In the genomic region with DNA sequence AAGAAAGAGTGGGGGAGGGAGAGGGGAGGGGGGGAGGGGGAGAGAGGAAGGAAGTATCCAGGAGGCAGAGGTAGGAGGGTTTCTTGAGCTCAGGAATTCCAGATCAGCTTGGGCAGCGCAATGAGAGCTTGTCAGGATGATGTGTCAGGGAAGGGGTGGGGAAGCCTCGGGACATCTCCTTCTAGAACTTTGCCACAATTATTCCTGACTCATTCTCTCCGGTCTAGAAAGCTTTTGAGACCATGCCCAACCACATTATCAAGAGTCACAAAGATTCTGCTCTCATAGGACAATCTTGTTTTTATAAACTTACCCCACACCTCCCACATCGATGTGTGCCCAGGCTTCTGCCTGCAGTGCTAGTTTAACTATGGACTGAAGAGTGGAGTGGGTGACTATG, we compare ENCODE assay signal across 35 mouse cellular contexts. TPM values are rescaled to one million over a fixed set of nuclear protein-coding genes. Genes with fewer than 3 reads are reported as not detected.
A peak's percentile ranks its signal among the peaks of the same experiment; 100 is the strongest.
DNase-seq lines count a peak whose midpoint lies in the region; ATAC-seq and TF ChIP-seq lines count a peak whose summit lies in the region.
"Had no signal": no experiment of that assay in that cellular context is flagged by ENCODE, and none has a peak within 500 bp of the region (broad histone marks: within the 10 kb centered on the region; RNA-seq: fewer than 3 reads in every experiment).

No protein-coding gene starts in this region.

- in situ Hi-C loops in Patski (cut with MboI; ENCODE audit: low pct_unique_long_range_greater_than_20kb) = no loop called here

- ATAC-seq in Patski = peak; percentile 78
- ATAC-seq in inflammation-experienced regulatory T-cells, adult 6 months = peak; percentile 14
- no peak for ATAC-seq in frontal cortex, adult (ENCODE audit: low TSS enrichment)
- ATAC-seq: forebrain, embryonic 13.5 days; forebrain, embryonic 16.5 days; hindbrain, embryonic 16.5 days; intestine, embryonic 16.5 days had no signal

- CTCF ChIA-PET in Patski (lab: Charles Lee) = interaction anchor here (1.6 kb wide), 1 partner anchor 11 kb away, joined by 4 read pairs; no protein-coding TSS in a partner anchor

- H3K27me3 ChIP-seq in Patski = no peaks in the 10 kb centered on the region

- TF ChIP-seq CTCF in Patski (IDR thresholded peaks at IDR 0.05) = no peak

- POLR2A ChIA-PET in Patski (lab: Charles Lee) = interaction anchor here (1.2 kb wide), 1 partner anchor 19 kb away, joined by 3 read pairs; no protein-coding TSS in a partner anchor

- peak; percentile 87 for DNase-seq in 3T3-L1 (ENCODE audit: low read depth, low spot score)
- DNase-seq in Patski (ENCODE audit: low read depth, low spot score) = peak; percentile 68
- DNase-seq in layer of hippocampus, adult 9-11 months = no peak
- DNase-seq in adrenal gland, postnatal 10 days = no peak
- DNase-seq: adrenal gland, postnatal 14 days; cerebellum, adult 11 months; cerebellum, adult 2 months; cerebellum, adult 9-11 months; cerebellum, postnatal 25 days; gastrocnemius, adult 2 months; gastrocnemius, postnatal 14 days; heart, adult 11 months; heart, postnatal 36 days; kidney, adult 2 months had no signal

RNA-seq across cellular contexts. Expression of a gene that starts 7.0 kb away (rescaled TPM):
- 0.06 TPM for polyA plus RNA-seq in Patski (2021)
- polyA plus RNA-seq in inflammation-experienced regulatory T-cells, adult 6 months (2017; shearing (Covaris generic)) = not detected
- not detected for total RNA-seq in adrenal gland, postnatal 10 days (2021)
- total RNA-seq: adrenal gland, adult 18-20 months; adrenal gland, postnatal 14 days; adrenal gland, postnatal 4 days; common myeloid progenitor, adult 5-6 weeks; ES-E14; gastrocnemius, adult 2 months; gastrocnemius, postnatal 14 days; gastrocnemius, postnatal 4 days; heart, adult 8-10 months; heart, postnatal 36 days had no signal
- polyA plus RNA-seq: activated CD4-positive, CD25-positive, alpha-beta regulatory T cell, adult 4 months; embryonic facial prominence, embryonic 12.5 days; embryonic facial prominence, embryonic 15.5 days; forebrain, embryonic 13.5 days; forebrain, embryonic 16.5 days; frontal cortex, adult 2 months; heart, embryonic 11.5 days; heart, embryonic 14.5 days; heart, postnatal 0 days; hindbrain, embryonic 10.5 days; hindbrain, embryonic 13.5 days; kidney, adult 2 months had no signal

RNA-seq across cellular contexts. Expression of a gene that starts 24.5 kb away (rescaled TPM):
- 0.45 TPM for polyA plus RNA-seq in Patski (2021)
- polyA plus RNA-seq in inflammation-experienced regulatory T-cells, adult 6 months (2017; shearing (Covaris generic)) = under 1 TPM in 2 of 3 experiments, not detected in 1; 0.77 to 0.88 TPM
- total RNA-seq in adrenal gland, postnatal 10 days (2021) = 10 to 100 TPM in 1 of 2 experiments, 1 to 10 TPM in 1; 2.4 to 10.1 TPM
- total RNA-seq: common myeloid progenitor, adult 5-6 weeks; gastrocnemius, adult 2 months; gastrocnemius, postnatal 14 days; heart, adult 8-10 months; heart, postnatal 36 days had no signal
- polyA plus RNA-seq: heart, embryonic 11.5 days had no signal

RNA-seq across cellular contexts. Expression of a gene that starts 30.4 kb away (rescaled TPM):
- 0.04 TPM for polyA plus RNA-seq in Patski (2021)
- not detected for polyA plus RNA-seq in inflammation-experienced regulatory T-cells, adult 6 months (2017; shearing (Covaris generic))
- not detected for total RNA-seq in adrenal gland, postnatal 10 days (2021)
- total RNA-seq: adrenal gland, adult 18-20 months; adrenal gland, postnatal 14 days; adrenal gland, postnatal 4 days; common myeloid progenitor, adult 5-6 weeks; ES-E14; gastrocnemius, adult 2 months; gastrocnemius, postnatal 14 days; gastrocnemius, postnatal 4 days; heart, adult 8-10 months; heart, postnatal 36 days had no signal
- polyA plus RNA-seq: activated CD4-positive, CD25-positive, alpha-beta regulatory T cell, adult 4 months; cerebellum, adult 2 months; embryonic facial prominence, embryonic 12.5 days; embryonic facial prominence, embryonic 15.5 days; forebrain, embryonic 13.5 days; forebrain, embryonic 16.5 days; frontal cortex, adult 2 months; heart, embryonic 11.5 days; heart, embryonic 14.5 days; heart, postnatal 0 days; hindbrain, embryonic 10.5 days; hindbrain, embryonic 13.5 days; hindbrain, embryonic 16.5 days; kidney, adult 2 months had no signal

RNA-seq across cellular contexts. Expression of a gene that starts 42.1 kb away (rescaled TPM):
- polyA plus RNA-seq in Patski (2021) = not detected
- polyA plus RNA-seq in inflammation-experienced regulatory T-cells, adult 6 months (2017; shearing (Covaris generic)) = not detected
- total RNA-seq in adrenal gland, postnatal 10 days (2021) = not detected
- total RNA-seq: adrenal gland, adult 18-20 months; adrenal gland, postnatal 14 days; adrenal gland, postnatal 4 days; common myeloid progenitor, adult 5-6 weeks; gastrocnemius, adult 2 months; gastrocnemius, postnatal 14 days; gastrocnemius, postnatal 4 days; heart, adult 8-10 months; heart, postnatal 36 days had no signal
- polyA plus RNA-seq: activated CD4-positive, CD25-positive, alpha-beta regulatory T cell, adult 4 months; cerebellum, adult 2 months; embryonic facial prominence, embryonic 12.5 days; embryonic facial prominence, embryonic 15.5 days; forebrain, embryonic 13.5 days; forebrain, embryonic 16.5 days; frontal cortex, adult 2 months; heart, embryonic 11.5 days; heart, embryonic 14.5 days; heart, postnatal 0 days; hindbrain, embryonic 10.5 days; hindbrain, embryonic 13.5 days; hindbrain, embryonic 16.5 days; intestine, embryonic 16.5 days; kidney, adult 2 months had no signal

RNA-seq across cellular contexts. Expression of a gene that starts 51.3 kb away (rescaled TPM):
- polyA plus RNA-seq in Patski (2021) = 0.06 TPM
- not detected for polyA plus RNA-seq in inflammation-experienced regulatory T-cells, adult 6 months (2017; shearing (Covaris generic))
- total RNA-seq in adrenal gland, postnatal 10 days (2021) = not detected
- total RNA-seq: adrenal gland, adult 18-20 months; adrenal gland, postnatal 14 days; adrenal gland, postnatal 4 days; common myeloid progenitor, adult 5-6 weeks; gastrocnemius, adult 2 months; gastrocnemius, postnatal 14 days; gastrocnemius, postnatal 4 days; heart, adult 8-10 months; heart, postnatal 36 days had no signal
- polyA plus RNA-seq: activated CD4-positive, CD25-positive, alpha-beta regulatory T cell, adult 4 months; heart, embryonic 11.5 days; heart, postnatal 0 days; intestine, embryonic 16.5 days; kidney, adult 2 months had no signal

Comparison
In these comparisons a context has a peak if more than half of its experiments do, and no peak if none do; other contexts are left out.
1. DNase-seq: peak in 3T3-L1 (single experiment) and Patski (single experiment); none in layer of hippocampus, adult 9-11 months (single experiment) and adrenal gland, postnatal 10 days (single experiment).